Mouse (Mus musculus) megakaryocyte progenitor cell, adult 5-6 weeks (primary cell): ENCODE measurements at regions not wholly inside any gene's neighbourhood (a gene's known extent, or its start where the extent isn't known, plus 50 kb on each side); places are given as distances from the start of the nearest gene placed in this dataset.
A peak's percentile ranks its signal among the peaks of the same experiment; 100 is the strongest.

Experiments used
- ATAC-seq: replicated peaks from 2 replicates; pipeline ENCODE4 v1.8.0; 2016; ENCODE audit warnings: mild to moderate bottlenecking, moderate TSS enrichment, inconsistent platforms; ENCODE audit not compliant: poor library complexity

DNA sequence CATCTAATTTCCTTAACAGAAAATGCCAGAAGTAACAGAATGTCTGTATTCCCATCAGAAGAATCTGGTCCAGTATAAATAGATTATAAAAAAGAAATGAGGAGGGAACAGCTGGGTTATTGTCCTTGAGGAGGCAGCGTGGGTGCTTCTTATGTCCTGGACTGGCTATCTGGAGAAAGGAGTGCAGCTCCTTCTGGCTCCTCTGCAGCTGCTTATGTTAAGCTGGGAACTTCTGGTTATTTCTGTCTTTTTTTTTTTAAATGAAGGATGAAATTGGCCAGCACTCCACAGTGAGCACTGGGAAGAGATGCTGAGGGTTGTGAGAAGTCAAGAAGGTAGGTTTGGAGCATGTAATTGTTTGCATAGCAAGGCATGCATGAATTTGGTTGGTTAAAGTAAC is 441.5 kb downstream of the Ebf1 start:
- ATAC-seq, result no peak

- no peak for ATAC-seq
These were observed 449.5 kb downstream of the Ebf1 start for GRCm38 (mm10) chr11:45066592-45066991.

- ATAC-seq, result no peak
These were observed 453.2 kb downstream of the Ebf1 start for GRCm38 (mm10) chr11:45070280-45070679.

- no peak for ATAC-seq
These were observed 454.1 kb downstream of the Ebf1 start for GRCm38 (mm10) chr11:45071195-45071594.

DNA sequence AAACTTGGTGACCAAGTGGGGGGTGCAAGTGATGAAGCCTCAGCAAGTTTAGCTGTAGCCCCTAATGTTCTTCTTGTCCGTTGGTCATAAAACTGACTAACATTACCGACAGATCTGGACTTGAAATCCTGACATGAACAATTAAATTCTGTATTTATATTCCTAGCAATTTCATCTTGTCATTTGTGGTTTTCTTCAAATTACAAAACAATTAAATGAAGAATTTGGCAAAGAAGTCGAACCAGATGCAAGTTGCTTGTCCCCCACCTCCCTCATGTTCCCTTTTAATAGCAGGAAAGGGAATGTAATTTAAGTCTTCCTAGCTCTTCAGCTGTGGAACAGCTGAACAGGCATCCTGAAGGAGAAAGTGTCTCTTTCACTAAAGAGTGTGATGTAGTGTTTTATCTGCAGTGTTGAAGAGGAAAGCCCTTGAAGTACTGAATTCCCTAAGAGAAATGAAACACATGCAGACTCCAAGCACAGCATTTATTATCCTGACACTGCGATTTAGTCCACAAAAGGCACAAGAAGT is 467.5 kb downstream of the Ebf1 start:
- ATAC-seq, result no peak

GRCm38 (mm10) chr11:45085145-45085544 is 468.0 kb downstream of the Ebf1 start:
- ATAC-seq, result no peak

- ATAC-seq, result no peak
These were observed 470.2 kb downstream of the Ebf1 start for GRCm38 (mm10) chr11:45087186-45087915.

- ATAC-seq, result no peak
These were observed 471.2 kb downstream of the Ebf1 start for GRCm38 (mm10) chr11:45088286-45088685.

GRCm38 (mm10) chr11:45089561-45089960 is 472.4 kb downstream of the Ebf1 start:
- ATAC-seq, result no peak

- ATAC-seq, result no peak
These were observed 486.6 kb downstream of the Ebf1 start for GRCm38 (mm10) chr11:45103498-45104336.

GRCm38 (mm10) chr11:45116702-45117101 is 499.6 kb downstream of the Ebf1 start:
- no peak for ATAC-seq

DNA sequence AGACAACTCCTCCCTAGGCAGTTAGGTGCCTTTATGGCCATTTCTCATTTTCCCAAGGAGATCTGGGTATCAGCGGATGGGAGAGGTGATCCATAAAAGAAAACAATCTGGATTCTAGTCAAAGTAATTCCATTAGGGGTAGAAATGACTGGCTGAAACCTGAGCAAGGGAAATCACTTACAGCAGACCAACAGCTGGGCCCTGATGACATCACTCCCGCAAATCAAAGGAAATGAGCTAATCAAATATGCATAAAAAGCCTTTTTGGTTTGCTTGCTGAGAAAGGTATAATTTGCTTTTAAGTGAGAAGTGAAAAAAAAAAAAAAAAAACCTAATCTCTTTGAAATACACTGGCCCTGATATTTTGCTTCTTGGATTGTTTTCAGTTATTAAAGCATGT is 506.2 kb downstream of the Ebf1 start:
- no peak for ATAC-seq

DNA sequence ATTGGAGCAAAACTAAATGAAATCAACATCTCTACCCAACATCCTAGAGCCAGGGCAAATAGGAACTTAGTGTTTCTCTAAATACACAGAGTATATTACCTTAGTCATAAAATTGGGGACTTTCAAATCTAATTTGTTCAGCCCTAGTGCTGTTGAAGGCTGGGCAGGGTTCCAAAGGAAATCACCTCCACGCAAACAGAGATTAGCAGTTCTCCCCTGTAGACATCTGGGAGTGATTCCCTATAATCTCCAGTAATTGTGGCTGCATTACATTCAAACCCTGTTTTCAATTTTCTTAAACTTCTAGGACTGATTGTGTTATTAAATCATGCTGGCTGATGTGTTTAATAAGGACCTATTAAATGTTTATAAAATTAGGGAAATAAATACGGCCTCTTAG is 519.7 kb downstream of the Ebf1 start:
- no peak for ATAC-seq

DNA sequence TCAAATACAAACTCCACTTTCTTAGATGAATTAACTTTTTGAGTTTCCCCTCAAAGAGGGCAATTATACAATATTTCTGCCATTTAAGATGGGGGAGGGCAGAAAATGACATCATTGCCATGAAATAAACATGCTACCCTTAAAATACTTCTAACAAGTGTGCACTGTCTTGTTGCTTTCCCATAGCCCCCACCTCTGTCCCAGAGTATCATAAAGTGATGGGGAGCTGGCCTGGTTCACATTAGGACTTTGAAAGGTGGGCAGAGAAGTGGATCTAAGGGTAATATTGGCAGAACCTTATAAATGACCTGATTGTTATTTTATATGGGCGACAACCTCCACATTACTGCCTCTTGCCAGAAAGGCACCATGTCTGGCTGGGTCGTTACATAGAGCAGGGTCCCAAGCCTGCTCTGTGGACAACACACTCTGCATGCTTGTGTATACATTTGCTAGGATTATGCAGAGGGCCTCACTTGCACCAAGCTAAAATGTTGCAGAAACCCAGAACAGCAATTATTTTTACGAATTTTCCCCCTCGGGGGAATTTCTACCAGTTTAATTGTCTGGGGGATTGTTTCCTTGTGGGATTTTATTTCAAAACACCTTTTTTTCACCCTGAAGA is 521.3 kb downstream of the Ebf1 start:
- ATAC-seq, result no peak

- ATAC-seq, result no peak
These were observed 523.4 kb downstream of the Ebf1 start for GRCm38 (mm10) chr11:45140490-45140889.

- ATAC-seq, result no peak
These were observed 537.0 kb downstream of the Ebf1 start for GRCm38 (mm10) chr11:45154070-45154469.

GRCm38 (mm10) chr11:45154497-45154896 is 537.4 kb downstream of the Ebf1 start:
- ATAC-seq, result no peak

- no peak for ATAC-seq
These were observed 538.7 kb downstream of the Ebf1 start for GRCm38 (mm10) chr11:45155782-45156181.

DNA sequence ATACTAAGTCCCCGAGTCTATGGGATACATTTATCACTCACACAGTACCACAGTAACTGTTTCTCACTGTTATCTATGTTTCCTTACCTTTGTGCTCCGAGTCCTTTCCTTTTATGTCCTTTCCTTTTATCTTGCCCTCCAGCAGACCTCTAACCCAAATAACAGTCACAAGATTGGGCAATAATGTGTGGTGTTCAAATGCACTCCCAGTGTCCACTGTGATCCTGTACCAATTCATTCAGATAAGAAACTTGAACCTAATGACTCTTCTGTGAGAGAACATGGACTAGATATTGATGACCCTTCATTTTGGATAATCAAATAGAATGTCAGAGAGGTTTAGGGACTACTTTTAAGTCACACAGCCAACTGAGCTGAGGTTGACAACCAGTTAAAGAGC is 541.2 kb downstream of the Ebf1 start:
- ATAC-seq, result no peak

- peak; percentile 37; the same call in 1 of the 2 replicates for ATAC-seq
These were observed 543.8 kb downstream of the Ebf1 start for GRCm38 (mm10) chr11:45160871-45161270.

DNA sequence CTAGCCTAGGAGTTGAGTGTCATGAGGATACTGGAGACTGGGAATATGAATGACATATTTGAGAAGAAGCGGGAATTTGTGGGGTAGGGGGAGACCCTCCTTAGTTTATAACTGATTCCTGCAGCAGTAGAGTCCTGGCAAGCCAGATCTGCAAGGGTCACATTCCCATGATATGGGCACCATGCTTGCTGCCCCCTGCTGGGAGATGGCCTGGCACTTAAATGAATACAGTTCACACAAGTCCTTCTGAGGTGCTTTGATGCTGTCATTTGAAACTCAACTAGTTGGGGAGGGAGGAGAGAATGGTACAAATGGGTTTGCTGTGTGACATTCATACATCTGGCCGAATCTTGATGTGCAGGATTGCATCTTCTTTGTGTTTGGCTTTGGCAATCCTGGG is 556.4 kb downstream of the Ebf1 start:
- no peak for ATAC-seq

DNA sequence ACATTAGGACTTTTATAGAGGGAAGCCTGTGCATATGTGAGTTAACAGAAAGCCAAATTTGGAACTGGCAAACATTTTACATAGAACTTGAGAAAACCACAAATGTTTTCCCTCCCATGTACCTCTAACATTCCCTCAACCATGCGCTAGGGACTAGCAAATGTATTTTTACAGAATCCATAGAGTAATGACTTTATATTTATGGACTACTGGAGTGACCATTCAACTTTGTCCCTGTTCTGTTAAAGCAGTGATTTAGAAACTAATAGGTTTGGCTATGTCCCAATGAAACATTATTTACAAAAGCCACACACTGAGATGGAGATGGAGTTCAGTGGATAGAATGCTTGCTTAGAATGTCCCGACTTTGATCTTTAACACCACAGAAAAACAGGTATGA is 557.0 kb downstream of the Ebf1 start:
- no peak for ATAC-seq
